10 mouse cellular contexts compared by ENCODE assay signal in genomic region chr4:46085223-46085811, GRCm38 (mm10). TPM values are rescaled to one million over a fixed set of nuclear protein-coding genes. Genes with fewer than 3 reads are reported as not detected.
DNase-seq lines count a peak whose midpoint lies in the region; ATAC-seq and TF ChIP-seq lines count a peak whose summit lies in the region.
"Had no signal": no experiment of that assay in that cellular context is flagged by ENCODE, and none has a peak within 500 bp of the region (broad histone marks: within the 10 kb centered on the region; RNA-seq: fewer than 3 reads in every experiment).

No protein-coding gene starts in this region.

- WGBS in midbrain, postnatal 0 days = 38% methylated on average over 9 of the region's 9 CpGs

- no peak for ATAC-seq in midbrain, postnatal 0 days (ENCODE audit: low FRiP score)
- ATAC-seq in CD4-positive, CD25-positive, alpha-beta regulatory T cell, adult 4 months = no peak

- no peaks in the 10 kb centered on the region for H3K27me3 ChIP-seq in midbrain, postnatal 0 days (ENCODE audit: insufficient read depth, low read length)
- H3K27me3 ChIP-seq: stomach, embryonic 15.5 days had no signal

- peak; percentile 40 for DNase-seq in gastrocnemius, postnatal 14 days
- no peak for DNase-seq in gastrocnemius, postnatal 25 days
- no peak for DNase-seq in layer of hippocampus, adult 2 months (ENCODE audit: low spot score in 2 of 2)
- no peak for DNase-seq in layer of hippocampus, adult 11-12 months (ENCODE audit: low spot score)
- DNase-seq in cerebellum, postnatal 14 days = peak; percentile 73 to 80
- peak; percentile 60 for DNase-seq in midbrain, postnatal 0 days (ENCODE audit: low spot score)
- no peak for DNase-seq in thymus, postnatal 25 days
- DNase-seq: lung, postnatal 36 days had no signal

- H3K27ac ChIP-seq in layer of hippocampus, adult 2 months = peak overlapping the region; percentile 75
- no peak overlapping the region for H3K27ac ChIP-seq in midbrain, postnatal 0 days (ENCODE audit: low read depth, low read length)
- H3K27ac ChIP-seq: stomach, embryonic 15.5 days had no signal

- H3K36me3 ChIP-seq in midbrain, postnatal 0 days (ENCODE audit: insufficient read depth, low read length) = no peaks in the 10 kb centered on the region
- H3K36me3 ChIP-seq: stomach, embryonic 15.5 days had no signal

- H3K4me2 ChIP-seq in midbrain, postnatal 0 days (ENCODE audit: low read depth, low read length, poor library complexity, severe bottlenecking) = no peak overlapping the region
- H3K4me2 ChIP-seq: stomach, embryonic 15.5 days had no signal

- H3K4me1 ChIP-seq in midbrain, postnatal 0 days (ENCODE audit: insufficient read depth, low read length) = no peaks in the 10 kb centered on the region
- H3K4me1 ChIP-seq: stomach, embryonic 15.5 days had no signal

- no peak overlapping the region for H3K4me3 ChIP-seq in layer of hippocampus, adult 2 months
- no peak overlapping the region for H3K4me3 ChIP-seq in midbrain, postnatal 0 days (ENCODE audit: low read depth, low read length)
- H3K4me3 ChIP-seq: stomach, embryonic 15.5 days had no signal

- intact Hi-C loops in gastrocnemius, postnatal 14 days (cut with DNase I; ENCODE audit: low total_unique reads) = no loop called here

- no peak overlapping the region for H3K9ac ChIP-seq in midbrain, postnatal 0 days (replicated peaks; ENCODE audit: low read length, poor library complexity, severe bottlenecking)
- H3K9ac ChIP-seq: stomach, embryonic 15.5 days had no signal

- TF ChIP-seq CTCF in layer of hippocampus, adult 2 months (conservative IDR thresholded peaks at IDR 0.05) = no peak
- no peak for TF ChIP-seq CTCF in midbrain, postnatal 0 days (IDR thresholded peaks at IDR 0.05)

- no peaks in the 10 kb centered on the region for H3K9me3 ChIP-seq in midbrain, postnatal 0 days (ENCODE audit: low read length)
- H3K9me3 ChIP-seq: stomach, embryonic 15.5 days had no signal

RNA-seq across cellular contexts. Expression of gene Tmod1, which starts 46.6 kb away (rescaled TPM):
- total RNA-seq in gastrocnemius, postnatal 14 days (2021) = 100 to 1,000 TPM; 228 TPM
- 100 to 1,000 TPM; 205 to 220 TPM for total RNA-seq in gastrocnemius, postnatal 25 days (2021)
- 10 to 100 TPM; 21.5 to 25.9 TPM for total RNA-seq in layer of hippocampus, adult 2 months (2021)
- 0.42 and 0.55 TPM in 2 replicates for total RNA-seq in midbrain, postnatal 0 days (2014; rRNA removed)
- polyA plus RNA-seq in midbrain, postnatal 0 days (2015; fragmentation: Nextera tagmentation; extraction: Ambion mirVana) = 0.75 and 1.0 TPM in 2 replicates
- polyA plus RNA-seq in CD4-positive, CD25-positive, alpha-beta regulatory T cell, adult 4 months (2017; shearing (Covaris generic)) = 1 to 10 TPM; 2.0 to 4.2 TPM

RNA-seq across cellular contexts. Expression of gene Ncbp1, which starts 53.1 kb away (rescaled TPM):
- total RNA-seq in gastrocnemius, postnatal 14 days (2021) = 10 to 100 TPM; 13.2 to 17.5 TPM
- 10 to 100 TPM; 13.0 to 13.2 TPM for total RNA-seq in gastrocnemius, postnatal 25 days (2021)
- total RNA-seq in layer of hippocampus, adult 2 months (2021) = 10 to 100 TPM; 57.1 to 57.2 TPM
- total RNA-seq in midbrain, postnatal 0 days (2014; rRNA removed) = 33.4 and 41.8 TPM in 2 replicates
- polyA plus RNA-seq in midbrain, postnatal 0 days (2015; fragmentation: Nextera tagmentation; extraction: Ambion mirVana) = 45.1 and 45.9 TPM in 2 replicates
- 10 to 100 TPM; 37.0 to 44.2 TPM for polyA plus RNA-seq in CD4-positive, CD25-positive, alpha-beta regulatory T cell, adult 4 months (2017; shearing (Covaris generic))

RNA-seq across cellular contexts. Expression of gene Tstd2, which starts 53.2 kb away (rescaled TPM):
- 10 to 100 TPM in 1 of 2 experiments, 1 to 10 TPM in 1; 9.6 to 10.4 TPM for total RNA-seq in gastrocnemius, postnatal 14 days (2021)
- total RNA-seq in gastrocnemius, postnatal 25 days (2021) = 10 to 100 TPM; 10.2 to 10.7 TPM
- 10 to 100 TPM; 15.6 to 18.8 TPM for total RNA-seq in layer of hippocampus, adult 2 months (2021)
- total RNA-seq in midbrain, postnatal 0 days (2014; rRNA removed) = 25.1 and 27.6 TPM in 2 replicates
- polyA plus RNA-seq in midbrain, postnatal 0 days (2015; fragmentation: Nextera tagmentation; extraction: Ambion mirVana) = 16.3 and 18.9 TPM in 2 replicates
- polyA plus RNA-seq in CD4-positive, CD25-positive, alpha-beta regulatory T cell, adult 4 months (2017; shearing (Covaris generic)) = 10 to 100 TPM; 31.1 to 32.8 TPM

Comparison
In these comparisons a context has a peak if more than half of its experiments do, and no peak if none do; other contexts are left out.
1. DNase-seq: peak in gastrocnemius, postnatal 14 days (single experiment), cerebellum, postnatal 14 days (2 of 2) and midbrain, postnatal 0 days (single experiment); none in gastrocnemius, postnatal 25 days (single experiment), layer of hippocampus, adult 2 months (0 of 2), layer of hippocampus, adult 11-12 months (single experiment) and thymus, postnatal 25 days (single experiment).
2. RNA of gene Tmod1, which starts 46.6 kb away (total RNA-seq): 228 TPM in gastrocnemius, postnatal 14 days, 205 to 220 TPM in gastrocnemius, postnatal 25 days and 21.5 to 25.9 TPM in layer of hippocampus, adult 2 months; 0.42 to 0.55 TPM in midbrain, postnatal 0 days; every median in the first group is over 10 times any median in the second.